Mouse (Mus musculus): ENCODE measurements at regions not wholly inside any gene's neighbourhood (a gene's known extent, or its start where the extent isn't known, plus 50 kb on each side); places are given as distances from the start of the nearest gene placed in this dataset.

DNA sequence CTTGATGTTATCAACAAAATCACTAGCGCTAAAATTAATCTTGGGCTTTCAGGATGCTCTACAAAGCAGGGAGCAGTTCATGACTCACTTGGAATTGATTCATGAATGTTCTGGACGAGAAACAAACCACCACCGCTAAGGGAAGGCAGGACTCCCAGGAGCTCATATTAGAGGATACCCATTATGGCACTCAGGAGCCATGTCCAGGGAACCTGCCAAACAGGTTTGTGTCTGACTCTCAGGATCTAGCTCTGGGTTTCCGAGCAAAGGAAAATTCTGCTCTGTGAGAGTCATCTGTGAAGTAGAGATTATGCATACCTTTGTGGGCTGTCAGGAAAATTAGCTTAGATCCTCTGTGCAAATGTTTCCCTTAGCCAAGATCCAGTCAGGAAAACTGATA lies 454.3 kb upstream of the Sox11 start:
- TF ChIP-seq POLR2A (IDR thresholded peaks at IDR 0.05; ENCODE audit: borderline replicate concordance, control insufficient read depth, low read depth, low read length): no peak
- TF ChIP-seq CTCF (IDR thresholded peaks at IDR 0.05; ENCODE audit: control insufficient read depth, insufficient read depth, low read length): no peak

All from bone marrow, adult 2 months (tissue).